Mouse (Mus musculus) MEL (cell line): ENCODE measurements at regions not wholly inside any gene's neighbourhood (a gene's known extent, or its start where the extent isn't known, plus 50 kb on each side); places are given as distances from the start of the nearest gene placed in this dataset.

Experiments
- BHLHE40 ChIP-seq: IDR thresholded peaks from 2 replicates; pipeline ENCODE4 v1.6.1; 2012; ENCODE audit warnings: low read depth, mild to moderate bottlenecking, inconsistent platforms, low read length, improper control_type of control experiment, borderline replicate concordance
- CTCF ChIP-seq, 3 experiments: IDR thresholded peaks in 2 of 3; conservative IDR thresholded peaks in 1 of 3; 2 replicates each; pipeline ENCODE4 v1.5.1; 2011 to 2012; ENCODE audit warnings: low read length in 3 of 3, low read depth in 2 of 3, mild to moderate bottlenecking in 2 of 3, improper control_type of control experiment in 1 of 3, inconsistent platforms in 1 of 3, mixed read lengths in 1 of 3, moderate library complexity in 1 of 3; ENCODE audit not compliant: control insufficient read depth in 1 of 3, insufficient read depth in 1 of 3, poor library complexity in 1 of 3, severe bottlenecking in 1 of 3
- EP300 ChIP-seq, 2 experiments: IDR thresholded peaks; 2 replicates each; pipeline ENCODE4 v1.6.1; 2011; ENCODE audit warnings: improper control_type of control experiment in 2 of 2, low read length in 2 of 2, low read depth in 1 of 2, mild to moderate bottlenecking in 1 of 2
- JUND ChIP-seq: IDR thresholded peaks from 2 replicates; pipeline ENCODE4 v1.6.1; 2011; ENCODE audit warnings: low read depth, mild to moderate bottlenecking, improper control_type of control experiment, low read length
- MAX ChIP-seq: IDR thresholded peaks from 2 replicates; pipeline ENCODE4 v1.6.1; 2011; ENCODE audit warnings: low read length, improper control_type of control experiment
- NELFE ChIP-seq: IDR thresholded peaks from 2 replicates; pipeline ENCODE4 v1.6.1; 2011; ENCODE audit warnings: low read depth, low read length, improper control_type of control experiment
- POLR2A ChIP-seq, 2 experiments: IDR thresholded peaks; 2 replicates each; pipeline ENCODE4 v1.6.1; 2011 to 2012; ENCODE audit warnings: low read length in 2 of 2, mild to moderate bottlenecking in 2 of 2, control low read depth in 1 of 2, improper control_type of control experiment in 1 of 2, low read depth in 1 of 2, moderate library complexity in 1 of 2; ENCODE audit not compliant: control insufficient read depth in 1 of 2, insufficient read depth in 1 of 2, poor library complexity in 1 of 2
- TBP ChIP-seq: IDR thresholded peaks from 2 replicates; pipeline ENCODE4 v1.8.0; 2011; ENCODE audit warnings: low read depth, low read length, improper control_type of control experiment
- ZNF384 ChIP-seq: IDR thresholded peaks from 2 replicates; pipeline ENCODE4 v1.6.1; 2012; ENCODE audit warnings: low read depth, mild to moderate bottlenecking, inconsistent platforms, low read length, improper control_type of control experiment

DNA sequence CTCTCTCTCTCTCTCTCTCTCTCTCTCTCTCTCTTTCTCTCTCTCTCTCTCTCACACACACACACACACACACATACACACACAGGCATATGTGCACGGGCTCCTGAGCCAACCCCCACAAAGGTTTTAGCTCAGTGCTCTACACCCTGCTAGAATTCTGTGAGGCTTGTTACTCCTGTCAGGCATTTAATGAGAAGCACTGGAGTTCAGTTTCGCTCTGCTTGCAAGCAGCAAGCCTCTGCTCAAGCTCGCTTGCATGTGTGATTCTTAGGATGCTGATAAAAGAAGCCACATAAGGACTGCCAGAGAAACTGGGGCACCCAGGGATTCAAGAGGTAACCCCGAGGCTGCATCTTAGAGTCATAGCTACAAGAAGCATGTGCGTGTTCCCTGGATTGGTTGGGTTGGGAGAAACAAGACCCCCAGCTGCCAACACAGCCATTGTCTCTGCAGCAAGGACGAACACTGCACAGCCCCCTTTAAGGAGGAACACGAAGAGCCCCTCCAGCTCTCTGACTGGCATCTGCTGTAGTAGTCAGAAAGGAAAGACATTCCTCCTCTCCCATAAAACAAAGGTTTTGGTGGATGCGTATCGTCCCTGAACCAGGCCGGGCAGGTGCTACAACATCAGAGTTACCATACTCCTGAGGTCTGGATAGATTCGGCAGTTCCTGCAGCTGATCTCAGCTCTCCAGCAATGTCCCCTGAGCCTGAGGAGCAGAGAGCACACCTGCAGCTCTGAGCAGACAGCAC, 62.4 kb upstream of the Cdh4 start:
- no peak for TF ChIP-seq BHLHE40
- TF ChIP-seq ZNF384, result no peak
- no peak for TF ChIP-seq EP300 (IDR thresholded peaks at IDR 0.05; ENCODE audit: low read depth in 1 of 2, low read length in 2 of 2)
- no peak for TF ChIP-seq NELFE
- TF ChIP-seq TBP, result no peak
- TF ChIP-seq CTCF (IDR thresholded peaks at IDR 0.05 in 2 of 3, conservative IDR thresholded peaks at IDR 0.05 in 1 of 3; ENCODE audit: control insufficient read depth in 1 of 3, insufficient read depth in 1 of 3, low read depth in 2 of 3, low read length in 3 of 3, poor library complexity in 1 of 3, severe bottlenecking in 1 of 3), result no peak
- no peak for TF ChIP-seq MAX
- no peak for TF ChIP-seq JUND
- no peak for TF ChIP-seq POLR2A (IDR thresholded peaks at IDR 0.05; ENCODE audit: control insufficient read depth in 1 of 2, insufficient read depth in 1 of 2, low read depth in 1 of 2, low read length in 2 of 2, poor library complexity in 1 of 2)
